Mouse (Mus musculus) intestine, embryonic 16.5 days (tissue): ENCODE results near the gene Slc7a15. TPM values are rescaled to one million over a fixed set of nuclear protein-coding genes. Genes with fewer than 3 reads are reported as not detected.
A peak's percentile ranks its signal among the peaks of the same experiment; 100 is the strongest.
"Not testable (repeated sequence)": the region's sequence is repeated elsewhere in the genome, so short reads cannot be mapped to it uniquely, and the experiment has no call there.

Experiments
- ATAC-seq: fragments of 200-750 bp; cut with Nextera tagmentation; 2 replicates; pipeline ENCODE4 v1.8.0; 2017; ENCODE audit warnings: moderate TSS enrichment, moderate library complexity
- H3K27ac ChIP-seq: fragments of 300-500 bp; sonication (generic); 2 replicates; pipeline ENCODE4 v1.5.1; 2014; ENCODE audit warnings: mild to moderate bottlenecking, low read length
- H3K27me3 ChIP-seq: fragments of 300-500 bp; sonication (generic); replicated peaks from 2 replicates; pipeline ENCODE4 v1.6.1; 2014; ENCODE audit warnings: low read length, control low read depth, mixed read lengths; ENCODE audit not compliant: control insufficient read depth, insufficient read depth
- H3K36me3 ChIP-seq: fragments of 300-500 bp; sonication (generic); 2 replicates; pipeline ENCODE4 v1.6.1; 2014; ENCODE audit warnings: low read length, control low read depth; ENCODE audit not compliant: control insufficient read depth, insufficient read depth
- H3K4me1 ChIP-seq: fragments of 300-500 bp; sonication (generic); 2 replicates; pipeline ENCODE4 v1.6.1; 2014; ENCODE audit warnings: low read length, control low read depth, mixed read lengths; ENCODE audit not compliant: control insufficient read depth, insufficient read depth
- H3K4me2 ChIP-seq: fragments of 300-500 bp; sonication (generic); 2 replicates; pipeline ENCODE4 v1.6.1; 2014; ENCODE audit warnings: low read depth, low read length, control low read depth
- H3K4me3 ChIP-seq: fragments of 300-500 bp; sonication (generic); 2 replicates; pipeline ENCODE4 v1.5.1; 2014; ENCODE audit warnings: mild to moderate bottlenecking, low read length
- H3K9ac ChIP-seq: fragments of 300-500 bp; sonication (generic); 2 replicates; pipeline ENCODE4 v1.6.1; 2014; ENCODE audit warnings: low read depth, low read length
- H3K9me3 ChIP-seq: fragments of 300-500 bp; sonication (generic); 2 replicates; pipeline ENCODE4 v1.6.1; 2016; ENCODE audit warnings: low read length, control low read depth; ENCODE audit not compliant: control insufficient read depth
- WGBS: fragments of 180-500 bp; shearing (Covaris S2); extraction: QIAGEN DNeasy Blood & Tissue Kit; methylation state at CpG from one replicate; pipeline ENCODE4 v1.1.7; 2014; 5-methylcytosine and 5-hydroxymethylcytosine counted together
- polyA plus RNA-seq: library from polyadenylated mRNA; unstranded; fragments of >200 nt; fragmentation: Nextera tagmentation; extraction: Ambion mirVana; gene quantifications from 2 replicates; pipeline ENCODE4 v1.2.1, GENCODE M21; 2015

Gene Slc7a15
- polyA plus RNA-seq = 0.36 and 0.44 TPM in 2 replicates

DNA sequence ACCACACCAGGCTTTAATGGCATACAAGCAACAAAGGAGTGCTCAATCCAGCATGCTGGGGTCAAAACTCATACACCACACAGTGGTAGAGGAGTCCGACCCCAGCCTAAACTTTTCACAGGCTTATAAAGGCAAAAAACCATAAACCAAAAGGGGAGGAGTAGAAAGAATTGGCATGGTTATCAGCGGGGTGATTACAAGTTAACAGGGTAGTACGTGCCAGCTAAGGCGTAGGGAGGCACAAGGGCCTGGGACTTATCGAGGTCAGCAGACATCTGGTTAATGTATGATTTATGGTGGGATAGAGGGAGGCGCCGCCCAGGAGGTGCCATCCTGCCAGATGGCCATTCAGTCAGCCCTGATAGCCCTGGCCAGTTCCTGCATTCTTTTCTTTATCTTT, at the start of gene Slc7a15:
Gene Slc7a15, minus strand, starts transcription at position 101 of the 400 bp plus-strand sequence.
- WGBS = 89% methylated on average over 7 of the region's 7 CpGs
- H3K27ac ChIP-seq, H3K9me3 ChIP-seq, H3K9ac ChIP-seq, H3K4me3 ChIP-seq, H3K27me3 ChIP-seq, H3K36me3 ChIP-seq, H3K4me2 ChIP-seq, ATAC-seq, H3K4me1 ChIP-seq: not testable (repeated sequence)

DNA sequence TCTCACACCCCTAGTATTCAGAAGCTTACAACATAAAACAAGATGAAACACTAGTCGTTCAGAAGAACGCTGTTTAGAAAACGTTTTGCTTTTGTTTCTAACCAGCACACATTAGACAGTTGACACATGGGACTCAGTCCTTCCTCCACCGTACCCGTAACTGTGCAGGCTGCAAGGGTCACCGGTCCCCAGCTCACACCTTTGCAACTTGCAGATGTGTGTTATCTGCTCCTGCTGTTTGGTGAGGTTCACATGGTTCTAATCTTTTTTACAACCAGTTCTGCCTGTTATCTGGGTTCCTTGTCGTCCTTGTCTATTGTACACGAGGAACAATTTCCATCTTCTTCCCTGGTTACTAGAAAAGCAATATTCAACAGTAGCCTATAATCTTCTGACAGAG, 49.3 kb upstream of the Slc7a15 start:
- not testable (repeated sequence) for H3K9ac ChIP-seq, H3K9me3 ChIP-seq, H3K36me3 ChIP-seq, H3K4me3 ChIP-seq, H3K27me3 ChIP-seq, H3K4me2 ChIP-seq, H3K27ac ChIP-seq, H3K4me1 ChIP-seq
- peak; percentile 89 for ATAC-seq
- WGBS = 49% methylated on average over 8 of the region's 8 CpGs

DNA sequence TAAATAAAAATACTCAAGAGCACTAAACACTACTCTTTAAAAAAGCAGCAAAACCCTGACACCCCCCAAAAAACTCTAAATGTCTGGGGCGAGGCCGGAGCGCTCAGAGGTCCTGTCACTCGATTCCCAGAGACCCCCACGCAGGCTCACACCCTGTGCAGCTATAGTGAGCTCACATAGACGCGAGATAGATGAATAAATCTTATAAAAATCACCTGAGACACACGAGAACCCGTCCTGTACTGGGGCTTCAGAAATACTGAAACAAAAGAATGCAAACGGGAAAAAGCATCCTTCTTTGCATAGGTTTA, 42.5 kb upstream of the Slc7a15 start:
- peak overlapping the region; percentile 98 for H3K9ac ChIP-seq
- no peaks in the 10 kb centered on the region for H3K9me3 ChIP-seq
- peak overlapping the region; percentile 92 for H3K4me3 ChIP-seq
- ATAC-seq = peak; percentile 36
- H3K27me3 ChIP-seq = no peaks in the 10 kb centered on the region
- WGBS = 7% methylated on average over 10 of the region's 10 CpGs
- no peaks in the 10 kb centered on the region for H3K36me3 ChIP-seq
- H3K27ac ChIP-seq = no peak overlapping the region
- peak overlapping the region; percentile 51 for H3K4me2 ChIP-seq
- H3K4me1 ChIP-seq = no peaks in the 10 kb centered on the region

DNA sequence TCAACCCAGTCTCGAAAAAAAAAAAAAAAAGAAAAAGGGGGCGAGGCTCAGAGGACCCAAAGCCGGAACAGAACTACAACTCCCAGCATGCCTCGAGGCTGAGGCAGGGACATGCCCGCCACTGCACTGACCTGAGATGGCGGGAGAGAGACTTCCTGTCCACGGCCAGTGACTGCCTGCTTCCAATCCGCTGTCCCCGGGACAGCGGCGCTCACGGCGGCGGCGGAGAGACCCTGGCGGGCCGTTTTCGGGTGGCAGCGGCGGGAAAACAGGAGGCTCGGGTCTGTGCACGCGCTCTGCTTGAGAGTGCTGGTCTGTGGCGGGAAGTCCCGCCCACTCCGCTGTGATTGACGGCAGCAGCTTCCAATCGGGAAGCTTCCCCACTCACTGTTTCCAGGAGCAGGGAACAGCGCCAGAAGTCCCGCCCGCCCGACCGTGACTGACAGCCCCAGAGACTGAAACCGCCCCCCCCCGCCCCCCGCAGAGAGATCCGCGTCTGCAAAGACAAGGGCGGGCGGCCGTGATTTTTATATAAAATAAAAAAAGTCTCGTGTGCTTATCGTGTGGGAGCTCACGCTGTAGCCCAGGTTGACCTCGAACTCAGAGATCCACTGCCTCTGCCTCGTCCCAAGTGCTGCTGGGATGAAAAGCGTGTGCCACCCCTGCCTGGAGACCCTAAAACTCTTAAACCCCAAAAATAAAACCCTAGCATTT, 42.0 kb upstream of the Slc7a15 start:
- Histone ChIP-seq H3K27me3 (no peaks in the 10 kb centered on the region), H3K9me3 (no peaks in the 10 kb centered on the region), H3K4me3 (peak overlapping the region; percentile 92), H3K9ac (peak overlapping the region; percentile 98), H3K36me3 (no peaks in the 10 kb centered on the region), H3K4me1 (no peaks in the 10 kb centered on the region), H3K27ac (peak overlapping the region; percentile 97), H3K4me2 (peak overlapping the region; percentile 51)
- peak; percentile 99 for ATAC-seq
- under 1% methylated on average over 47 of the region's 47 CpGs for WGBS

GRCm38 (mm10) chr12:8640186-8640585, 41.3 kb upstream of the Slc7a15 start:
- H3K4me1 ChIP-seq, H3K9me3 ChIP-seq, H3K36me3 ChIP-seq, H3K27me3 ChIP-seq, H3K27ac ChIP-seq, ATAC-seq: not testable (repeated sequence)
- peak overlapping the region; percentile 92 for H3K4me3 ChIP-seq
- H3K4me2 ChIP-seq = peak overlapping the region; percentile 55
- peak overlapping the region; percentile 53; the same call in 1 of the 2 replicates for H3K9ac ChIP-seq
- WGBS = 5% methylated on average over 2 of the region's 2 CpGs

DNA sequence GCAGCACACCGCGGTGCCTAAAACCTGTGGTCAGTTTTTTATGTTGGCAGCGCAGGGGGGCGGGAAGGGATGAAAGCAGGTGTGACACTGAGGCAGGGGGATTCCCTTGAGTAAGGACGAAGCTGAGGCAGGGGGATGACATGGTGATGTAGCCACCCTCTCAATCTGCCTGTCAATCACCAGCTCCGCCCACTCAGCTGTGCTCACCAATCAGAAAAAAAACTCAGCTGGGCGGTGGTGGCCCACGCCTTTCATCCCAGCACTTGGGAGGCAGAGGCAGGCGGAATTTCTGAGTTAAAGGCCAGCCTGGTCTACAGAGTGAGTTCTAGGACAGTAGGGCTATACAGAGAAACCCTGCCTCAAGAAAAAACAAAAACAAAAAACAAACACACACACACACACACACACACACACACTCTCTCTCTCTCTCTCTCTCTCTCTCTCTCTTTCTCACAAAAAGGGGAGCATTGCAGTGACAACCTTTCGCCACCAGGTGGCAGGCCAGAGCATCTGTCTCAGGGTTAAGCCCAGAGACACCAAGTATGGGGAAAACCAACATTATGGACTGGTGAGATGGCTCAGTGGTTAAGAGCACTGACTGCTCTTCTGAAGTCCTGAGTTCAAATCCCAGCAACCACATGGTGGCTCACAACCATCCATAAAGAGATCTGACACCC, 39.7 kb upstream of the Slc7a15 start:
- H3K4me1 ChIP-seq, H3K36me3 ChIP-seq, H3K27ac ChIP-seq, H3K9ac ChIP-seq, H3K9me3 ChIP-seq, H3K4me3 ChIP-seq, H3K4me2 ChIP-seq, H3K27me3 ChIP-seq, ATAC-seq: not testable (repeated sequence)
- WGBS = 75% methylated on average over 10 of the region's 10 CpGs

- ATAC-seq = no peak
- 93% methylated on average over 14 of the region's 14 CpGs for WGBS
These were observed 38.1 kb upstream of the Slc7a15 start for GRCm38 (mm10) chr12:8636945-8637344.

DNA sequence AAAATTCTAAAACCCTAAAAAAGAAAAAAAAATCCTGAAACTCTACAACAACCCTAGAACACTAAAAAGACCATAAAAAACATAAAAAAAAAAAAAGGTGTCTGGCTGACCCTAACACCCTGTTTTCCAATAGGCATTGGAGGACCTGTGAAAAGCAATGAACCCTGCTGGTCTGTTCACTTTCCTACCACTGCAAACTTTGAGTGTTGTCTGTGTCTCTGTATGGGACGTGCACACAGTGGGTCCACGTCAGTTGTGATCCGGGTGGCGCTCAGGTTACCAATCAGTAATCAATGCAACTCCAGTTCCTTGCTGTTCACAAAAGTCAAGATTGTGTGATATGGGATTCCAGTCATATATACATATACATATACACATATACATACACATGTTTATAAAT, 36.7 kb upstream of the Slc7a15 start:
- Histone ChIP-seq H3K27ac (no peak overlapping the region), H3K4me1 (no peaks in the 10 kb centered on the region), H3K27me3 (no peaks in the 10 kb centered on the region), H3K36me3 (no peaks in the 10 kb centered on the region), H3K4me3 (no peak overlapping the region), H3K9ac (no peak overlapping the region), H3K4me2 (no peak overlapping the region), H3K9me3 (no peaks in the 10 kb centered on the region)
- 98% methylated on average over 4 of the region's 4 CpGs for WGBS
- ATAC-seq = no peak

More at GRCm38 (mm10) chr12:8636945-8637344, 38.1 kb upstream of the Slc7a15 start:
- H3K4me2 ChIP-seq = no peak overlapping the region
- H3K9me3 ChIP-seq = no peaks in the 10 kb centered on the region
- H3K36me3 ChIP-seq = no peaks in the 10 kb centered on the region
- no peaks in the 10 kb centered on the region for H3K4me1 ChIP-seq
- H3K9ac ChIP-seq = no peak overlapping the region
- no peak overlapping the region for H3K27ac ChIP-seq
- H3K4me3 ChIP-seq = no peak overlapping the region
- H3K27me3 ChIP-seq = no peaks in the 10 kb centered on the region

- Histone ChIP-seq H3K9ac (no peak overlapping the region), H3K4me1 (no peaks in the 10 kb centered on the region), H3K36me3 (no peaks in the 10 kb centered on the region), H3K4me3 (no peak overlapping the region), H3K27me3 (no peaks in the 10 kb centered on the region), H3K4me2 (no peak overlapping the region), H3K27ac (no peak overlapping the region), H3K9me3 (no peaks in the 10 kb centered on the region)
- ATAC-seq = no peak
- 96% methylated on average over 1 of the region's 1 CpGs for WGBS
These were observed 35.4 kb upstream of the Slc7a15 start for GRCm38 (mm10) chr12:8634306-8634705.
